Mouse (Mus musculus): Measurements from ENCODE around the gene Blmh. TPM values are rescaled to one million over a fixed set of nuclear protein-coding genes. Genes with fewer than 3 reads are reported as not detected.

The Blmh gene
- polyA plus RNA-seq (2012; rRNA removed): 50.3 and 53.0 TPM in 2 replicates

DNA sequence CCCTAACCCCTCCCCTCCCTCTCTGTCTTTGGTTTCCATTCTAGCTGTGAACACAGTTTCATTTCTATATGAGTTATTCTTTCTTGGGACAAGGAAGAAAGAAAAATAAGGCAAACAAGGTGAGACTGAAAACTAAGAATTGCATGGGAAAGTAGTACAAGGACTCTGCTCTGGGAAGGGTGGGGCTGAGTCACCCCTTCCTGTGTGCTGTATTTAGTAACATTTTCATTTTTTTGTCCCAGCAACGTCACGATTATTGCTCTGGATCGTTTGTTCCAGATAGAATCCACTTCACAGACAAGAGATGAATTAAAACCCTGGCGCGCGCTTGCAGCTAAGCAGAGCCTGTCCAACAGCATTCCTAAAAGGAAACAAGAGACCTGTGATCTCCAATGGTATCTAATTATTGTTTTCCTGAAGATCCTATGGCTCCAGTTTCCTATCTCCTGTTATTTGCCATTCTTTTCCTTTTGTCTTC lies at the start of gene Blmh:
Gene Blmh (plus strand): TSS at position 51 of the 478 bp plus-strand sequence.

GRCm38 (mm10) chr11:76901579-76902361 lies 22.8 kb upstream of the Blmh start, which contains the start of gene Tmigd1:
TSS of gene Tmigd1 (plus strand) at chr11:76902159.

GRCm38 (mm10) chr11:76997916-76998704 lies 73.5 kb downstream of the Blmh start, which contains the start of gene Slc6a4:
TSS of gene Slc6a4 (plus strand) at chr11:76998603.

Other genes starting within 250 kb of the Blmh start
- gene Trarg1, start 245.0 kb upstream of the Blmh start, polyA plus RNA-seq (2012; rRNA removed): 0.14 and 1.0 TPM in 2 replicates
- 24.2 and 24.9 TPM in 2 replicates for gene Gosr1, start 161.2 kb upstream of the Blmh start, polyA plus RNA-seq (2012; rRNA removed)
- 19.9 and 20.8 TPM in 2 replicates for gene Cpd, start 77.8 kb upstream of the Blmh start, polyA plus RNA-seq (2012; rRNA removed)
- gene Tmigd1, start 22.6 kb upstream of the Blmh start, polyA plus RNA-seq (2012; rRNA removed): 0.04 TPM in 1 of 2 replicates, not detected in the other
- gene Slc6a4, start 73.8 kb downstream of the Blmh start, polyA plus RNA-seq (2012; rRNA removed): 10.1 and 12.2 TPM in 2 replicates
- gene Nsrp1, start 153.6 kb downstream of the Blmh start, polyA plus RNA-seq (2012; rRNA removed): 6.6 and 7.2 TPM in 2 replicates

Data from central nervous system, embryonic 18 days (tissue).